Mouse (Mus musculus) embryonic fibroblast, embryonic 13.5 days (primary cell): ENCODE results near the gene 9330161L09Rik.
"Not testable (repeated sequence)": the region's sequence is repeated elsewhere in the genome, so short reads cannot be mapped to it uniquely, and the experiment has no call there.

Experiments used
- CTCF ChIP-seq: IDR thresholded peaks from 2 replicates; pipeline ENCODE4 v1.5.1; 2011; ENCODE audit warnings: mild to moderate bottlenecking, control low read depth, low read length, moderate library complexity, borderline replicate concordance; ENCODE audit not compliant: insufficient read depth
- POLR2A ChIP-seq: IDR thresholded peaks from 2 replicates; pipeline ENCODE4 v1.6.1; 2011; ENCODE audit warnings: low read depth, mild to moderate bottlenecking, control low read depth, low read length, moderate library complexity

DNA sequence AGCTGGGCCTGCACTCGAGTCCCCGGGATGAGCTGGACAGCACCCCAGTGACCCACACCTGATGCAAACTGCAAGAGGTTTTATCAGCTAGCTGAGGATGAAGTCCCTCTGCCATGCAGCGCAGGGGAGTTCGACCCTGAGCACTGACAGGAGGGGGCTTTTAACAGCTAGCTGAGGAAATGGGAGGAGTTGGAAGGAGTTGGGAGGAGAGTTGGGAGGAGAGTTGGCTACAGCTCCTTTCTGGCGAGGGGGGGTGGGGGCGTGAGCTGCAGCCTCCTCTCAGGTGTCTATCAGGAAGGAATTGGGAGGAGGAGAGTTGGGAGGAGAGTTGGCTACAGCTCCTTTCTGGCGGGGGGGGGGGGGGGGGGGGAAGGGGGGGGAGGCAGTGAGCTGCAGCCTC, 36.6 kb upstream of the 9330161L09Rik start:
- not testable (repeated sequence) for TF ChIP-seq POLR2A, CTCF
